In the genomic region with DNA sequence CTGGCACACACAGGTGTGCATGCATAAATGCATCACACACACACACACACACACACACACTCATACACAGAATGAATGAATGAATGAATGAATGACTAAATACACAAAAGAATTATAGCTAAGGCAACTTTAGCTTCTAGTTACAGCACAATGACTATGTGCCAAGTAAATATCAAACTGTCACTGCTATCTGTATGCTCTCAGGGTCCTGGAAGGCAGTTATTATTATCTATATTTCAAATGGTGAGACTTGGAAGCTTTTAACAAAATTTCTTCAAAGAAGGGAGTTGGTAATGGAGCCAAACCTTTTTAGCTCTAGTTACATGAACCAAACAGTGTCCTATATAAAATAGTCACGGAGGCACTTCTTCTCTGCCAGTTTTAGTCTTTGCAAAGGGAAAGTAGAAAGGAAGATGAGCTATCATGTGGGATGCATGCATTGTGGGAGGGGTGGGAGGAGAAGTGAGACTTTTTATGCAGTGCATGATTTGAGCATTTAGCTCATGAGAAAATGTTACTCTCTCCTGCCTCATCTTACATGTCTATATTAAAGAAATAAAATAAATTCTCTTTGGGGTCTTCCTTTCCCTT, we compare ENCODE assay signal across 24 mouse cellular contexts.
A peak's percentile ranks its signal among the peaks of the same experiment; 100 is the strongest.
DNase-seq lines count a peak whose midpoint lies in the region; TF ChIP-seq lines count a peak whose summit lies in the region.
"Had no signal": no experiment of that assay in that cellular context is flagged by ENCODE, and none has a peak within 500 bp of the region (broad histone marks: within the 10 kb centered on the region; RNA-seq: fewer than 3 reads in every experiment).

No protein-coding gene starts in this region.

- no peak for TF ChIP-seq POLR2A in cortical plate, adult 2 months (IDR thresholded peaks at IDR 0.05; ENCODE audit: extremely low read depth, insufficient read depth, low read length)

- peak overlapping the region; percentile 90; the same call in 1 of the 2 replicates for H3K27ac ChIP-seq in cortical plate, adult 2 months (ENCODE audit: insufficient read depth, low read length)
- H3K27ac ChIP-seq: embryonic facial prominence, embryonic 10.5 days; embryonic facial prominence, embryonic 13.5 days; forebrain, embryonic 12.5 days; forebrain, embryonic 15.5 days; gastrocnemius, adult 2 months; hindbrain, embryonic 10.5 days; hindbrain, embryonic 13.5 days had no signal

- no peak for TF ChIP-seq CTCF in cortical plate, adult 2 months (IDR thresholded peaks at IDR 0.05; ENCODE audit: extremely low read depth, insufficient read depth, low read length)

- peak; percentile 26 for DNase-seq in left cerebral cortex, adult 11 months (ENCODE audit: low spot score)
- DNase-seq in left cerebral cortex, postnatal 10 days (ENCODE audit: extremely low spot score in 1 of 2, low spot score in 2 of 2): no peak
- DNase-seq in right cerebral cortex, adult 18-20 months: peak; percentile 63
- DNase-seq in right cerebral cortex, postnatal 14 days: no peak
- no peak for DNase-seq in cerebellum, postnatal 14 days
- no peak for DNase-seq in heart, postnatal 10 days
- DNase-seq: adrenal gland, adult 8-10 months; adrenal gland, postnatal 25 days; cerebellum, adult 18-20 months; cerebellum, adult 9-10 months; cerebellum, postnatal 25 days; embryo, embryonic 11 days; gastrocnemius, adult 2 months; gastrocnemius, postnatal 14 days; heart, adult 11 months; heart, postnatal 36 days had no signal

- no peaks in the 10 kb centered on the region; the same call in 1 of the 2 replicates for H3K4me1 ChIP-seq in cortical plate, adult 2 months (ENCODE audit: control insufficient read depth, insufficient read depth, low read length)
- H3K4me1 ChIP-seq: embryonic facial prominence, embryonic 10.5 days; embryonic facial prominence, embryonic 13.5 days; forebrain, embryonic 12.5 days; forebrain, embryonic 15.5 days; hindbrain, embryonic 10.5 days; hindbrain, embryonic 13.5 days had no signal

- intact Hi-C loops in left cerebral cortex, postnatal 10 days (cut with DNase I): no loop called here
- intact Hi-C loops in heart, postnatal 10 days (cut with DNase I): no loop called here

- H3K4me3 ChIP-seq in cortical plate, adult 2 months (ENCODE audit: insufficient read depth, low read length): no peak overlapping the region
- H3K4me3 ChIP-seq: embryonic facial prominence, embryonic 10.5 days; embryonic facial prominence, embryonic 13.5 days; erythroblast, embryonic 14.5 days; forebrain, embryonic 12.5 days; forebrain, embryonic 15.5 days; gastrocnemius, adult 2 months; hindbrain, embryonic 10.5 days; hindbrain, embryonic 13.5 days had no signal

Comparison
In these comparisons a context has a peak if more than half of its experiments do, and no peak if none do; other contexts are left out.
1. DNase-seq: peak in left cerebral cortex, adult 11 months (single experiment) and right cerebral cortex, adult 18-20 months (single experiment); none in left cerebral cortex, postnatal 10 days (0 of 2), right cerebral cortex, postnatal 14 days (single experiment), cerebellum, postnatal 14 days (0 of 2) and heart, postnatal 10 days (0 of 2).